Mouse (Mus musculus) limb, embryonic 15.5 days (tissue): Measurements from ENCODE around the gene Ift80. TPM values are rescaled to one million over a fixed set of nuclear protein-coding genes. Genes with fewer than 3 reads are reported as not detected.
"Not testable (repeated sequence)": the region's sequence is repeated elsewhere in the genome, so short reads cannot be mapped to it uniquely, and the experiment has no call there.

Source experiments
- ATAC-seq: fragments of 200-750 bp; cut with Nextera tagmentation; 2 replicates; pipeline ENCODE4 v1.8.0; 2017; ENCODE audit warnings: low read depth, moderate TSS enrichment; ENCODE audit not compliant: insufficient number of reproducible peaks, low FRiP score, low TSS enrichment
- H3K27ac ChIP-seq: fragments of 300-500 bp; sonication (generic); 2 replicates; pipeline ENCODE4 v1.5.1; 2015; ENCODE audit warnings: moderate library complexity, mild to moderate bottlenecking, inconsistent platforms
- H3K27me3 ChIP-seq: fragments of 300-500 bp; sonication (generic); 2 replicates; pipeline ENCODE4 v1.6.1; 2015; ENCODE audit warnings: inconsistent platforms
- H3K36me3 ChIP-seq: fragments of 300-500 bp; sonication (generic); 2 replicates; pipeline ENCODE4 v1.6.1; 2015; ENCODE audit warnings: inconsistent platforms
- H3K4me1 ChIP-seq: fragments of 300-500 bp; sonication (generic); 2 replicates; pipeline ENCODE4 v1.6.1; 2015; ENCODE audit warnings: inconsistent platforms
- H3K4me2 ChIP-seq: fragments of 300-500 bp; sonication (generic); 2 replicates; pipeline ENCODE4 v1.6.1; 2015; ENCODE audit warnings: mild to moderate bottlenecking, inconsistent platforms
- H3K4me3 ChIP-seq: fragments of 300-500 bp; sonication (generic); 2 replicates; pipeline ENCODE4 v1.5.1; 2015; ENCODE audit warnings: mild to moderate bottlenecking, inconsistent platforms
- H3K9ac ChIP-seq: fragments of 300-500 bp; sonication (generic); 2 replicates; pipeline ENCODE4 v1.6.1; 2015; ENCODE audit warnings: inconsistent platforms
- H3K9me3 ChIP-seq: fragments of 300-500 bp; sonication (generic); 2 replicates; pipeline ENCODE4 v1.6.1; 2016; ENCODE audit warnings: inconsistent platforms
- WGBS: fragments of 180-500 bp; shearing (Covaris S2); methylation state at CpG from one replicate; pipeline ENCODE4 v1.1.7; 2015; 5-methylcytosine and 5-hydroxymethylcytosine counted together
- polyA plus RNA-seq: library from polyadenylated mRNA; unstranded; fragments of >200 nt; fragmentation: Nextera tagmentation; extraction: Ambion mirVana; gene quantifications from 2 replicates; pipeline ENCODE4 v1.2.1, GENCODE M21; 2015

The Ift80 gene
- polyA plus RNA-seq, 1 experiment from 2014 or later, result 16.7 TPM

DNA sequence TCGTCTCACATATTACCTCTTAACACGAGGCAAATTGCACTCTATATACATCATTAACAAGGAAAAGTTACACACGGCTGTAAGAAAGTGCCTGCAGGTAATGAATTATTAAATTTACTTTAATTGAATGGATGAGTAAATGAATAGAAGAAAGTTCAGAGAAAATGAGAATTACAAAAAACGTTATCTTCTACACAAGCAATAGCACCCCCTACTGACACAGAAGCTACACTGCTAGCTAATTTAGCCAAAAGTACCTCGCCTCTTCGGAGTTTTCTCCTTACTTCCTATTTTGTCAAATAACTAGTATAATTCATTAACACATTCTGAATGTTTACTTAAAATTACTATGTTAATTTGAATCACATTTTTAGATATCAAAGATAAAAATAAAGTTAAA lies 49.9 kb downstream of the Ift80 start:
- no peak for ATAC-seq
- Histone ChIP-seq H3K4me3 (no peak overlapping the region), H3K27me3 (no peaks in the 10 kb centered on the region), H3K4me1 (no peaks in the 10 kb centered on the region), H3K9me3 (no peaks in the 10 kb centered on the region), H3K36me3 (no peaks in the 10 kb centered on the region), H3K4me2 (no peak overlapping the region), H3K27ac (no peak overlapping the region), H3K9ac (no peak overlapping the region)
- 51% methylated on average over 6 of the region's 6 CpGs for WGBS

DNA sequence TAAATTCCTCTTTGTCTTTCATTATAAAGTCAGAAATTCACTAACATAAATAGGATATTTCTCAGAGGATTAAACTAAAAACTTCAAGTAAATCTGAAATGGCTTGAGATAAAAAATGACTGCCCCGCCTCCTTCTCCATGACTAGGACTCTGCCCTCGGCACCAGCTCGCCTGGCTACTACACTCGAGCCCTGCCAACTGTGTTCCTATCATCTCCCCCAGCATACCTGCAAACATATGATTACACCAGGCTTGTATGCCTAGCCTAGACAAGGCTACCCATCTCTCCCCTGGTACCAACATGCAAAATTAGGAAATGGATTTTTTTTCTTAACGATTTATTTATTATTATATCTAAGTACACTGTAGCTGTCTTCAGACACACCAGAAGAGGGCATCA lies 51.7 kb downstream of the Ift80 start:
- Histone ChIP-seq H3K4me1 (no peaks in the 10 kb centered on the region), H3K27me3 (no peaks in the 10 kb centered on the region), H3K4me3 (no peak overlapping the region), H3K36me3 (no peaks in the 10 kb centered on the region), H3K4me2 (no peak overlapping the region), H3K9ac (no peak overlapping the region), H3K27ac (no peak overlapping the region), H3K9me3 (no peaks in the 10 kb centered on the region)
- WGBS, result 90% methylated on average over 5 of the region's 5 CpGs
- no peak for ATAC-seq

DNA sequence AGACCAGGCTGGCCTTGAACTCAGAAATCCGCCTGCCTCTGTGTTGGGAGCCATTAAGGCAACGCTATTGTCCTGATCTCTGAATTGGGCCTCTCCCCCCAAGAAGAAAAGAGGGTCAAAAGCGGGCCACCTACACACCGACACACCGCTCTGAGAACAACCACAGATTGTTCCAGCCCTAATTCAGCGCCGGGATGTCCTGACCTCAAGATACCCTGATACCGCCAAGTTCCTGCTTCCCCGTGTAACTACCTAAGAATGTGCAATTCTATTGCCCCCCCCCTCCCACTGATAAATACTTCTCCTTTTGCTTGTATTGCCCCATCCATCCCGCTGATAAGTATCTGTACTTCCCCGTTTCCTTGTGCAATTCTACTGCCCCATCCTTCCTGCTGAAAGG lies 52.4 kb downstream of the Ift80 start:
- H3K4me1 ChIP-seq, H3K4me2 ChIP-seq, H3K9ac ChIP-seq, H3K9me3 ChIP-seq, H3K27ac ChIP-seq, H3K4me3 ChIP-seq, H3K36me3 ChIP-seq, ATAC-seq, H3K27me3 ChIP-seq: not testable (repeated sequence)
- 94% methylated on average over 11 of the region's 11 CpGs for WGBS

DNA sequence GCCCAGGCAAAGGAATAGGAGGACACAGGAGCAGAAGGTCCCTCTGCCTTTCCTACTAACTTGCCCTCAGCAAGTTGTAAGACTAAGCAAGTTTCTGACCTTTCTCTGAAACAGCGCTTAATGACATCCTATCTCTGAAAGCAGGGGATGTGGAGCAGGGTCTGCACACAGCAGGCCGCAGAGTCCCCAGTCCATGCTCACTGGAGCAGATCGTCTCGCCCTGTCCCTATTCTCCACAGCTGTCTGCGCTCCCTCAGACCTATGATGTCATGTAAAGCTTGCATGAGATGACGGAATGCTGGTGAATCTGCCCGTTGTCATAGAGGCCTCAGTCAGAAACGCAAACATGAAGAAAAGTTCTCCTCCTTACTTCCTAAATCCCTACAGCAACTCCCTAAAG lies 55.0 kb downstream of the Ift80 start:
- Histone ChIP-seq H3K9ac (no peak overlapping the region), H3K27me3 (no peaks in the 10 kb centered on the region), H3K4me2 (no peak overlapping the region), H3K9me3 (no peaks in the 10 kb centered on the region), H3K36me3 (no peaks in the 10 kb centered on the region), H3K4me3 (no peak overlapping the region), H3K27ac (no peak overlapping the region), H3K4me1 (no peaks in the 10 kb centered on the region)
- no peak for ATAC-seq
- 91% methylated on average over 8 of the region's 8 CpGs for WGBS

DNA sequence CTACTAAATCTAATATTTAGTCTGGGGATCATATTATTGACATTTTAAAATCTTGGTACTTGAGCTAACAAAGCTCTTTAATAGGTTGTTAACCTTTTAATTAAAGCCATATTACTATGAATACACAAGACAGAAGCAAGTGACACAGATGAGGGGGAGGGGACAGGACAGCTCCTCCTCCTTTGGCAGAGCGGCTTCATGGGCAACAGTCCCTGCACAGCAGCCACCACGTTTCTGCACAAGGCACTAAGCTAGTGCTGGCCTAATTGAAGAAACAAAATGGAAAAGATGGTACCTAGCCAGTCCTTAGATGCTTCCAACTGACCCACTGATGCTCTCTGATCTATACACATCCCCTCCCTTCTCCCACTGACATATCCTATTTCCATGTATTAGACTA lies 55.5 kb downstream of the Ift80 start:
- H3K4me3 ChIP-seq, result no peak overlapping the region
- 57% methylated on average over 2 of the region's 2 CpGs for WGBS
- ATAC-seq, result no peak

DNA sequence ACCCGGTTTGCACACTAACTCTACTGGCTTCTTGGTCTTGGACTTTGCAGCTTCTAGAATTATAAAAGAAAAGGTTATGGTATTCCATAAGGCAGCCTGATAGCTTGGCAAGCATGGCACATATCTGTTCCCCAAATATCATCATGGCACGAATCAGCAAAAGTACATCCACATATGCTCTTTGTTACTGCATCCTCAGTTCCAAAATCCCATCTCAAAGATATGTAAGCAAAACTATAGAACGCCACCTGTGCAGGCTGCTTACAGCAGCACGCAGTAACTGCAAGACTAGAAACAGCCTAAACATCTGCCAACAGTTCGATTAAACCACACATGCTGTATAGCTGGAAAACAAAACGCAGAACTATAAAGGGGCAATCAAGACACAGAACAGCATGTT lies 62.5 kb downstream of the Ift80 start:
- 73% methylated on average over 6 of the region's 6 CpGs for WGBS
- no peak for ATAC-seq

More for the DNA sequence above, 55.5 kb downstream of the Ift80 start:
- H3K4me1 ChIP-seq, result no peaks in the 10 kb centered on the region
- no peak overlapping the region for H3K27ac ChIP-seq
- no peak overlapping the region for H3K9ac ChIP-seq
- no peak overlapping the region for H3K4me2 ChIP-seq
- H3K27me3 ChIP-seq, result no peaks in the 10 kb centered on the region
- no peaks in the 10 kb centered on the region for H3K9me3 ChIP-seq
- H3K36me3 ChIP-seq, result no peaks in the 10 kb centered on the region

DNA sequence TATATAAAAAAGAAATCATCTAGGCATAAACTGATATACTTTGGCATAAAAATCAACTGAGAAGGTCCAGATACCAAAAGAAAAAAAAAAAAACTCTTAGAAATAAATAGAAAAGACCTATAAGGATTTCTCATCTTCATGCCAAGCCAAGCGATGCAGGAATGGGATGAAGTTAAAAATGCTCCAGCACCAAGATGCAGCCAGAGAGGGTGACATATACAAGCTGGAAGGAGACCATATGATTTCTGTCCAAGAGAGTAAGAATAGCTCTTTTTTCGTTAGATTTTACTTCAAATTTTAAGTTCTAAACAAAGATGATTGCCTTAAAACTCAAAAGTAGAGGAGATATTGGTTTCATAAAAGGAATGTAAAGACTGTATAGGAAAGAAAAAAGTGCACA lies 64.1 kb downstream of the Ift80 start:
- H3K4me3 ChIP-seq, result no peak overlapping the region
- ATAC-seq, result no peak

More for the DNA sequence above, 62.5 kb downstream of the Ift80 start:
- Histone ChIP-seq H3K27ac (no peak overlapping the region), H3K4me2 (no peak overlapping the region), H3K4me3 (no peak overlapping the region), H3K4me1 (no peaks in the 10 kb centered on the region), H3K9me3 (no peaks in the 10 kb centered on the region), H3K27me3 (no peaks in the 10 kb centered on the region), H3K9ac (no peak overlapping the region), H3K36me3 (0 out of 2 replicates have a peak, but pooled peaks cover 2% of the 10 kb centered on the region)

DNA sequence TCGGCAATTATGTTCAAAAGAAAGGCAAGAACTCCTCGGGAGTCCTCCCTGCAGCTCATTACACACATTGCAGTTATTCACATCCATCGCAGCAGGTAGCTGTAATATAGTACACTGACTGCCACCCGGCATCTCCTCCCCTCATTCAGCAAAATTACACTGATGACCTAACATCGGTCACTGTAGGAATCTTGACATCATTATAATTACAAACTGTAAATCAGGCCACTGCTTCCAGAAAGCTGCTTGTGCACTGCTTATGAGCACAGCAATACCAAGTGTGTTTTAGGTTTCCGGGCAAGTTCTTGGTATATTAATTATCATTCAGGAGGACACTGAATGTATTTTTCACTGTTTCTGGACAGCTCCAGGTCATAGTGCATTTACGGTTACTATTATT lies 65.1 kb downstream of the Ift80 start:
- WGBS, result 80% methylated on average over 7 of the region's 7 CpGs
- H3K27me3 ChIP-seq, result no peaks in the 10 kb centered on the region
- no peaks in the 10 kb centered on the region for H3K9me3 ChIP-seq
- no peak for ATAC-seq
- H3K36me3 ChIP-seq, result peaks cover 10% of the 10 kb centered on the region
- no peak overlapping the region for H3K4me3 ChIP-seq
- H3K27ac ChIP-seq, result no peak overlapping the region
- no peak overlapping the region for H3K9ac ChIP-seq
- H3K4me2 ChIP-seq, result no peak overlapping the region
- no peaks in the 10 kb centered on the region for H3K4me1 ChIP-seq

More for the DNA sequence above, 64.1 kb downstream of the Ift80 start:
- Histone ChIP-seq H3K9me3 (no peaks in the 10 kb centered on the region), H3K36me3 (peaks cover 10% of the 10 kb centered on the region), H3K27me3 (no peaks in the 10 kb centered on the region), H3K9ac (no peak overlapping the region), H3K27ac (no peak overlapping the region), H3K4me1 (no peaks in the 10 kb centered on the region), H3K4me2 (no peak overlapping the region)
- WGBS, result 88% methylated on average over 2 of the region's 2 CpGs

DNA sequence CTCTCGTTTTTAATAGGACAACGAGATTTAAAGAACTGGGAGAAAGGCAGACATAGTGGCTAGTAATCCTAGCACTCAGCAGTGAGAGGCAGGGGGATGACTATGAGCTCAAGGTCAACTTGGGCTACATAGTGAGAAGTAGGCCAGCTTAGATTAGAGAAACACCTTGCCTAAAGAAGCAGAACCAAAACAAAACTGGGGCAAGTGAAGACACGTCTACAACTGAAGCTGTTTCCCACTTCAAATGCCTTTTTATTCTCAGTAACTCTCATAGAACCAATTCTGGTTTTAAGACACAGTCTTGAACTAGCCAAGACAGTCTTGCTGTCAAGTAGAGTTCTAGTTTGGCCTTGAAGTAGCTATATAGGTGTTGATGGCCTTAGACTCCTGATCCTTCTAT lies 67.7 kb downstream of the Ift80 start:
- Histone ChIP-seq H3K27me3 (no peaks in the 10 kb centered on the region), H3K9ac (no peak overlapping the region), H3K36me3 (peaks cover 13% of the 10 kb centered on the region), H3K9me3 (no peaks in the 10 kb centered on the region), H3K4me2 (no peak overlapping the region), H3K4me1 (no peaks in the 10 kb centered on the region), H3K27ac (no peak overlapping the region), H3K4me3 (no peak overlapping the region)
- ATAC-seq, result no peak
- 85% methylated on average over 3 of the region's 3 CpGs for WGBS

DNA sequence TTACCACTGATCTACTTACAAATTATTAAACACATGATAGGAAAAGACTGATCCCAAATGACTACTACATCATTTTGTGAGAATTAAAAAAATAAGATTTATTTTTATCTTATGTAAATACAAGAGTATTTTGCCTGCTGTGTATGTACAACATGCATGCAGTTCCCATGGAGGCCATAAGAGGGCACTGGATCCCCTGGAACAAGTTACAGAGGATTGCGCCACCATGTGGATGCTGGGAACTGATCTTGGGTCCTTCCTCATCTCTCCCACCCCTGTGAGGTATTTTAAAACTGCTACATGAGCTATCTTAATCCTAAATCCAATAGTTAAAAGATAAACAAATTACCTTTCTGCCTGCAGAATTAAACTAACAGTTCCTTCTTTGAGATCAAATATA lies 68.9 kb downstream of the Ift80 start:
- no peak overlapping the region for H3K4me2 ChIP-seq
- no peaks in the 10 kb centered on the region for H3K4me1 ChIP-seq
- no peaks in the 10 kb centered on the region for H3K9me3 ChIP-seq
- H3K36me3 ChIP-seq, result peaks cover 13% of the 10 kb centered on the region
- no peak overlapping the region for H3K4me3 ChIP-seq
- no peaks in the 10 kb centered on the region for H3K27me3 ChIP-seq
- H3K9ac ChIP-seq, result no peak overlapping the region
- WGBS, result 95% methylated on average over 1 of the region's 1 CpGs
- ATAC-seq, result no peak
- H3K27ac ChIP-seq, result no peak overlapping the region

DNA sequence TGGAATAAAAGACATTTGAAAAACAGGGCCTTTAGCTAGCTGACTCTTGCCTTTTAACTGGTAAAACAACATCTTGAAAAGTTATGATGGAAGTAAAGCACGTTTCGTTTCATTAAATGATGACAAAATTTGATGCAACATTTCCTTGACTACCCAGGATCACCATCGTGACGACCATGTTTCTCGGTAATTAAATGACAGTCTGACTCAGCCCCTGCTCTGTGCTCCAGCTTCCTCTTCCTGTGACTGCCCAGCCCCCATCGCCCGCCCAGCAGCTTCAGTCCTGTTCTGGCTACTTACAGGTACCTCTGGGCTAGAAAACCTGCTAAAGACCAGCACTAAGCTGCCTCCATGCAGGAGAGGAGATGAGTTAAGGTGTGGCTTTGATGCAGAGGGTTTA lies 70.1 kb downstream of the Ift80 start:
- H3K27me3 ChIP-seq, result no peaks in the 10 kb centered on the region
- no peak overlapping the region for H3K4me3 ChIP-seq
- no peak for ATAC-seq
- WGBS, result 83% methylated on average over 7 of the region's 7 CpGs
- peaks cover 18% of the 10 kb centered on the region for H3K36me3 ChIP-seq
- no peak overlapping the region for H3K27ac ChIP-seq
- H3K4me2 ChIP-seq, result no peak overlapping the region
- H3K4me1 ChIP-seq, result no peaks in the 10 kb centered on the region
- no peak overlapping the region for H3K9ac ChIP-seq
- H3K9me3 ChIP-seq, result no peaks in the 10 kb centered on the region

DNA sequence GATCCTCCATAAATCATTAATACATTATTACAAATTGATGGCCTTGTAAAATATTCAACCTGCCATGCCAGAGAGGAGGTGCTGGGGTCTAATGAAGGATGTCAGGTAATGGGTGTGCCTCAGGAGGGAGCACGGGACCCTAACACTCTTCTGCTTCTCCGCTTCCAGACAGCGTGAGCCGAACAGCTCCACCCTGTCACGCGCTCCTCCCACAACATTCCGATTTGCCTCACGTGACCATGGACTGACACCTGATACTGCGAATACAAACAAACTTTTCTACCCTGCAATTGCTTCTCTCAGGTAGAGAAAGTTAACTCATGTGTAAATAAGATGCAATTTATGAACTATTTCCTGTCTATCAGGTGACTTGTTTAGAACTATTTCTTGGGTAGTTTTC lies 75.8 kb downstream of the Ift80 start:
- no peak overlapping the region for H3K9ac ChIP-seq
- no peaks in the 10 kb centered on the region for H3K27me3 ChIP-seq
- H3K9me3 ChIP-seq, result no peaks in the 10 kb centered on the region
- no peak overlapping the region for H3K4me3 ChIP-seq
- no peak overlapping the region for H3K27ac ChIP-seq
- 63% methylated on average over 9 of the region's 9 CpGs for WGBS
- peaks cover 8% of the 10 kb centered on the region; the same call in 1 of the 2 replicates for H3K36me3 ChIP-seq
- H3K4me2 ChIP-seq, result no peak overlapping the region
- H3K4me1 ChIP-seq, result no peaks in the 10 kb centered on the region
- no peak for ATAC-seq

DNA sequence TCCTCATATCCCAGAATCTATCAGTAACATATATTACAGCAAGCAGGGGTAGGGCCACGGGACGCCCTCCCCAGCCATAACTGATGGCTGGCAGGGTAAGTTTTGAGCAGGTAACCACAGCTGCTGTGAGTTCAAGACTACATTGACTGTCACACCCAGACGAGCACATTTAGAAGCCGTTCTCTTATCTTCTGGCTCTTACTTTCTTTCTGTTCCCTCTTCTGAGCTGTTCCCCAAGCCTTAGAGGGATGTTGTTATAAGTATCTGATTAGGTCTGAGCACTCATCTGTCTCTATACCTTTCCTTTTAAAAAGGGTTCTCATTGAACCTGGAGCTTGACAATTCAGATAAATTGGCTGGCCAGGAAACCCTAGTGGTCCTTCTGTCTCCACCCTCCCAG lies 96.9 kb downstream of the Ift80 start:
- no peaks in the 10 kb centered on the region for H3K4me1 ChIP-seq
- H3K27me3 ChIP-seq, result no peaks in the 10 kb centered on the region
- H3K27ac ChIP-seq, result no peak overlapping the region
- H3K4me3 ChIP-seq, result no peak overlapping the region
- no peaks in the 10 kb centered on the region for H3K9me3 ChIP-seq
- H3K36me3 ChIP-seq, result 0 out of 2 replicates have a peak, but pooled peaks cover 3% of the 10 kb centered on the region
- H3K4me2 ChIP-seq, result no peak overlapping the region
- 91% methylated on average over 4 of the region's 4 CpGs for WGBS
- H3K9ac ChIP-seq, result no peak overlapping the region
- no peak for ATAC-seq
